Mouse (Mus musculus) liver, adult 2 months (tissue): ENCODE measurements at regions not wholly inside any gene's neighbourhood (a gene's known extent, or its start where the extent isn't known, plus 50 kb on each side); places are given as distances from the start of the nearest gene placed in this dataset.

ENCODE experiments used
- DNase-seq: peaks from one replicate; pipeline ENCODE4 v3.0.0-alpha.2; 2011; ENCODE audit warnings: low read depth, low spot score; ENCODE audit errors: extremely low read depth
- H3K27ac ChIP-seq: fragments of 200-500 bp; replicated peaks from 2 replicates; pipeline ENCODE4 v1.5.1; 2012; ENCODE audit warnings: low read depth, mild to moderate bottlenecking, control low read depth, inconsistent platforms, low read length; ENCODE audit not compliant: insufficient read depth
- H3K27me3 ChIP-seq: fragments of 200-500 bp; 2 replicates; pipeline ENCODE4 v1.6.1; 2012; ENCODE audit warnings: mild to moderate bottlenecking, moderate library complexity, low read length, inconsistent platforms; ENCODE audit not compliant: control insufficient read depth, insufficient read depth
- H3K36me3 ChIP-seq: fragments of 200-500 bp; 2 replicates; pipeline ENCODE4 v1.6.1; 2012; ENCODE audit warnings: low read length, inconsistent platforms; ENCODE audit not compliant: control insufficient read depth, insufficient read depth
- H3K4me1 ChIP-seq: fragments of 200-500 bp; 2 replicates; pipeline ENCODE4 v1.6.1; 2011; ENCODE audit warnings: low read length; ENCODE audit not compliant: control insufficient read depth, insufficient read depth
- H3K4me3 ChIP-seq: fragments of 200-500 bp; 2 replicates; pipeline ENCODE4 v1.5.1; 2011; ENCODE audit warnings: low read depth, mild to moderate bottlenecking, control low read depth, low read length, moderate library complexity; ENCODE audit not compliant: insufficient read depth
- H3K79me2 ChIP-seq: fragments of 200-500 bp; 2 replicates; pipeline ENCODE4 v1.6.1; 2012; ENCODE audit warnings: inconsistent platforms, mild to moderate bottlenecking, low read length, moderate library complexity; ENCODE audit not compliant: control insufficient read depth, insufficient read depth
- H3K9ac ChIP-seq: fragments of 200-500 bp; 2 replicates; pipeline ENCODE4 v1.6.1; 2012; ENCODE audit warnings: low read depth, mild to moderate bottlenecking, control low read depth, inconsistent platforms, low read length
- CTCF ChIP-seq: fragments of 200-500 bp; IDR thresholded peaks from 2 replicates; pipeline ENCODE4 v1.5.1; 2011; ENCODE audit warnings: low read depth, low read length, control low read depth
- POLR2A ChIP-seq: fragments of 200-500 bp; IDR thresholded peaks from 2 replicates; pipeline ENCODE4 v1.6.1; 2011; ENCODE audit warnings: low read length, control low read depth; ENCODE audit not compliant: insufficient read depth; ENCODE audit errors: extremely low read depth
- WGBS: fragments of 180-500 bp; shearing (Covaris S2); methylation state at CpG from one replicate; pipeline ENCODE4 v1.1.7; 2018; 5-methylcytosine and 5-hydroxymethylcytosine counted together

- H3K9ac ChIP-seq = no peak overlapping the region
- no peak overlapping the region for H3K27ac ChIP-seq
- H3K27me3 ChIP-seq = no peaks in the 10 kb centered on the region
- no peaks in the 10 kb centered on the region for H3K79me2 ChIP-seq
- TF ChIP-seq CTCF (no peak), POLR2A (no peak)
- H3K4me3 ChIP-seq = no peak overlapping the region
- H3K4me1 ChIP-seq = no peaks in the 10 kb centered on the region
- DNase-seq = peak; percentile 4
- H3K36me3 ChIP-seq = no peaks in the 10 kb centered on the region
Observed at GRCm38 (mm10) chr3:106879994-106880393, 53.9 kb upstream of the Olfr266 start.

DNA sequence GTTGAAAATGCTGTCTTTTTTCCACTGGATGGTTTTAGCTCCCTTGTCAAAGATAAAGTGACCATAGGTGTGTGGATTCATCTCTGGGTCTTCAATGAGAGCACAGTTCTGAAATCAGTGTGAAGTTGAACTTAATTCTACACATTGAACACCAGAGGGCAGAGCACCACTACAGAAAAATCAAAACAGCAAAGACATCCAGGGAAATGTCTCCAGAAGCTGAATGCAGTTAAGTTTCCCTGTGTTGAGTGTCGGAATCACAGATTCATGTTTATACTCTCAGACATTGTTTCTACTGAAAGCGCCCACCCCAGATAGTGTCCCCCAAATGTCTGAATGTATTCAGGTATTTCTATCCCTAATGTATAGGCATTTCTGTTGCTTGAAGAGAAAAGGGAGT is 77.1 kb upstream of the Olfr266 start:
- H3K9ac ChIP-seq = no peak overlapping the region
- no peaks in the 10 kb centered on the region for H3K36me3 ChIP-seq
- no peak overlapping the region for H3K27ac ChIP-seq
- H3K79me2 ChIP-seq = no peaks in the 10 kb centered on the region
- WGBS = 32% methylated on average over 2 of the region's 2 CpGs
- H3K27me3 ChIP-seq = no peaks in the 10 kb centered on the region
- no peak for TF ChIP-seq CTCF
- no peak for TF ChIP-seq POLR2A
- no peak overlapping the region for H3K4me3 ChIP-seq
- peak; percentile 6 for DNase-seq
- no peaks in the 10 kb centered on the region for H3K4me1 ChIP-seq

- Histone ChIP-seq H3K79me2 (no peaks in the 10 kb centered on the region), H3K27ac (no peak overlapping the region), H3K9ac (no peak overlapping the region), H3K36me3 (no peaks in the 10 kb centered on the region), H3K4me1 (no peaks in the 10 kb centered on the region), H3K4me3 (no peak overlapping the region), H3K27me3 (no peaks in the 10 kb centered on the region)
- TF ChIP-seq POLR2A = no peak
- 59% methylated on average over 3 of the region's 3 CpGs for WGBS
- DNase-seq = no peak
Observed at GRCm38 (mm10) chr3:106906668-106907067, 80.6 kb upstream of the Olfr266 start.

DNA sequence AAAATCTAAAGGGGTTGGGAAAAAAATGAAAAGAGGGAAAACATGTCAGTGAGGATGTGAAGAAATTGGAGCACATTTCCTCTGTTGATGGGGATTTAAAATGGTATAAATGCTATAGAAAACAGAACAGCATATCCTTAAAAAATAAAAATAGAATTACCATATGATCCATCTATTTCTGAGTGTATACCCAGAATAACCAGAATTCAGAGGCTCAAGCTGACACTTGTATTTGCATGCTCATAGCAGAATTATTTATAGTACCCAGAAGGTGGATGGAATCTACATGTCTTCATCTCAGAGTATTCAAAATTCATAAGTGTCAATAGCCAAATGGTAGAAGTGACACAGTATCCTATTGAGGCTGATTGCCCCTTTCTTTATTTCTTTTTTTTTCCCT is 99.9 kb upstream of the Kcna3 start:
- Histone ChIP-seq H3K27me3 (no peaks in the 10 kb centered on the region; the same call in 1 of the 2 replicates), H3K4me1 (no peaks in the 10 kb centered on the region), H3K9ac (no peak overlapping the region), H3K4me3 (no peak overlapping the region), H3K79me2 (no peaks in the 10 kb centered on the region), H3K27ac (no peak overlapping the region), H3K36me3 (no peaks in the 10 kb centered on the region)
- no peak for TF ChIP-seq CTCF
- TF ChIP-seq POLR2A = no peak
- no peak for DNase-seq

- H3K4me3 ChIP-seq = no peak overlapping the region
- DNase-seq = no peak
- H3K79me2 ChIP-seq = no peaks in the 10 kb centered on the region
- H3K27ac ChIP-seq = no peak overlapping the region
- TF ChIP-seq POLR2A = no peak
- no peak for TF ChIP-seq CTCF
- H3K9ac ChIP-seq = no peak overlapping the region
- no peaks in the 10 kb centered on the region for H3K27me3 ChIP-seq
- H3K36me3 ChIP-seq = no peaks in the 10 kb centered on the region
- H3K4me1 ChIP-seq = no peaks in the 10 kb centered on the region
- 51% methylated on average over 3 of the region's 3 CpGs for WGBS
Observed at GRCm38 (mm10) chr3:106940095-106940494, 95.9 kb upstream of the Kcna3 start.

- no peaks in the 10 kb centered on the region for H3K4me1 ChIP-seq
- H3K9ac ChIP-seq = no peak overlapping the region
- H3K79me2 ChIP-seq = no peaks in the 10 kb centered on the region
- no peaks in the 10 kb centered on the region for H3K27me3 ChIP-seq
- TF ChIP-seq CTCF (no peak), POLR2A (no peak)
- WGBS = 31% methylated on average over 9 of the region's 9 CpGs
- DNase-seq = no peak
- no peak overlapping the region for H3K4me3 ChIP-seq
- H3K36me3 ChIP-seq = no peaks in the 10 kb centered on the region
- H3K27ac ChIP-seq = no peak overlapping the region
Observed at GRCm38 (mm10) chr3:106955555-106956446, 80.2 kb upstream of the Kcna3 start.
